Mouse (Mus musculus) bone marrow, adult 2 months (tissue): Measurements from ENCODE around the gene 6030408B16Rik. TPM values are rescaled to one million over a fixed set of nuclear protein-coding genes. Genes with fewer than 3 reads are reported as not detected.
A peak's percentile ranks its signal among the peaks of the same experiment; 100 is the strongest.

Source experiments
- H3K27ac ChIP-seq: fragments of 200-500 bp; 2 replicates; pipeline ENCODE4 v1.5.1; 2012; ENCODE audit warnings: low read depth, mild to moderate bottlenecking, control low read depth, inconsistent platforms, low read length; ENCODE audit not compliant: control insufficient read depth, poor library complexity, insufficient read depth
- H3K4me1 ChIP-seq: fragments of 200-500 bp; 2 replicates; pipeline ENCODE4 v1.6.1; 2011; ENCODE audit warnings: low read length; ENCODE audit not compliant: control insufficient read depth, insufficient read depth
- H3K4me3 ChIP-seq: fragments of 200-500 bp; replicated peaks from 2 replicates; pipeline ENCODE3; 2011; ENCODE audit warnings: mild to moderate bottlenecking, low read depth, low read length, control low read depth; ENCODE audit not compliant: control insufficient read depth
- CTCF ChIP-seq: fragments of 200-500 bp; IDR thresholded peaks from 2 replicates; pipeline ENCODE4 v1.5.1; 2011; ENCODE audit warnings: low read length, control low read depth; ENCODE audit not compliant: control insufficient read depth, insufficient read depth
- POLR2A ChIP-seq: fragments of 200-500 bp; IDR thresholded peaks from 2 replicates; pipeline ENCODE4 v1.6.1; 2011; ENCODE audit warnings: low read depth, mild to moderate bottlenecking, control low read depth, low read length, borderline replicate concordance; ENCODE audit not compliant: control insufficient read depth
- WGBS: fragments of 180-500 bp; shearing (Covaris S2); methylation state at CpG from one replicate; pipeline ENCODE4 v1.1.7; 2018; 5-methylcytosine and 5-hydroxymethylcytosine counted together
- polyA plus RNA-seq: library from polyadenylated mRNA; stranded (reverse); fragments of >200 nt; gene quantifications from 2 replicates; pipeline ENCODE4 v1.2.4, GENCODE M21; 2011; ENCODE audit warnings: low replicate concordance; ENCODE audit not compliant: missing spikeins, insufficient read depth, insufficient read length

The 6030408B16Rik gene
- polyA plus RNA-seq, result 0.50 and 1.4 TPM in 2 replicates

- TF ChIP-seq CTCF, result no peak
- TF ChIP-seq POLR2A, result no peak
- H3K4me1 ChIP-seq, result peaks cover 3% of the 10 kb centered on the region; the same call in 1 of the 2 replicates
- WGBS, result 75% methylated on average over 18 of the region's 18 CpGs
- peak within 1 kb of the TSS; percentile 25; the same call in 1 of the 2 replicates for H3K27ac ChIP-seq
- no peak within 1 kb of the TSS for H3K4me3 ChIP-seq
These were observed at the start of gene 6030408B16Rik for GRCm38 (mm10) chr15:101293025-101293621. Gene 6030408B16Rik (plus strand): TSS chr15:101293212.

- H3K4me1 ChIP-seq, result peaks cover 9% of the 10 kb centered on the region
- no peak for TF ChIP-seq CTCF
- WGBS, result 6% methylated on average over 3 of the region's 3 CpGs
- no peak overlapping the region for H3K4me3 ChIP-seq
- peak overlapping the region; percentile 70 for H3K27ac ChIP-seq
These were observed 49.0 kb upstream of the 6030408B16Rik start for GRCm38 (mm10) chr15:101244012-101244411.

GRCm38 (mm10) chr15:101246231-101247154, 46.5 kb upstream of the 6030408B16Rik start:
- H3K4me3 ChIP-seq, result peak overlapping the region; percentile 48
- TF ChIP-seq POLR2A (peak; percentile 67; the same call in 1 of the 2 replicates), CTCF (no peak)
- H3K27ac ChIP-seq, result peak overlapping the region; percentile 97
- H3K4me1 ChIP-seq, result peaks cover 8% of the 10 kb centered on the region
- under 1% methylated on average over 56 of the region's 56 CpGs for WGBS

- 54% methylated on average over 1 of the region's 1 CpGs for WGBS
- Histone ChIP-seq H3K27ac (peak overlapping the region; percentile 97), H3K4me3 (no peak overlapping the region), H3K4me1 (peaks cover 8% of the 10 kb centered on the region)
- no peak for TF ChIP-seq CTCF
- no peak for TF ChIP-seq POLR2A
These were observed 45.9 kb upstream of the 6030408B16Rik start for GRCm38 (mm10) chr15:101247155-101247498.

- whole genome bisulfite sequencing, result 22% methylated on average over 5 of the region's 5 CpGs
- H3K27ac ChIP-seq, result peak overlapping the region; percentile 67
These were observed 44.8 kb upstream of the 6030408B16Rik start for GRCm38 (mm10) chr15:101248029-101248710.

GRCm38 (mm10) chr15:101250220-101250800, 42.7 kb upstream of the 6030408B16Rik start:
- WGBS, result 63% methylated on average over 9 of the region's 9 CpGs
- no peak overlapping the region for H3K27ac ChIP-seq
- TF ChIP-seq POLR2A (no peak), CTCF (no peak)

More at GRCm38 (mm10) chr15:101248029-101248710, 44.8 kb upstream of the 6030408B16Rik start:
- peaks cover 9% of the 10 kb centered on the region for H3K4me1 ChIP-seq
- TF ChIP-seq POLR2A (no peak), CTCF (no peak)
- no peak overlapping the region for H3K4me3 ChIP-seq

GRCm38 (mm10) chr15:101251930-101252329, 41.1 kb upstream of the 6030408B16Rik start:
- peaks cover 10% of the 10 kb centered on the region for H3K4me1 ChIP-seq
- WGBS, result 78% methylated on average over 5 of the region's 5 CpGs
- TF ChIP-seq CTCF, result no peak
- no peak for TF ChIP-seq POLR2A
- H3K27ac ChIP-seq, result no peak overlapping the region
- H3K4me3 ChIP-seq, result no peak overlapping the region

More at GRCm38 (mm10) chr15:101250220-101250800, 42.7 kb upstream of the 6030408B16Rik start:
- Histone ChIP-seq H3K4me1 (peaks cover 7% of the 10 kb centered on the region), H3K4me3 (no peak overlapping the region)

- TF ChIP-seq POLR2A (no peak), CTCF (no peak)
- WGBS, result 52% methylated on average over 6 of the region's 6 CpGs
- peaks cover 11% of the 10 kb centered on the region for H3K4me1 ChIP-seq
- H3K27ac ChIP-seq, result peak overlapping the region; percentile 56; the same call in 1 of the 2 replicates
- H3K4me3 ChIP-seq, result no peak overlapping the region
These were observed 40.4 kb upstream of the 6030408B16Rik start for GRCm38 (mm10) chr15:101252614-101253013.
